Mouse (Mus musculus) thymus, adult 2 months (tissue): Measurements from ENCODE around the gene Cdk2.

Experiments
- CTCF ChIP-seq: fragments of 200-500 bp; IDR thresholded peaks from 2 replicates; pipeline ENCODE4 v1.5.1; 2012; ENCODE audit warnings: mild to moderate bottlenecking, control low read depth, low read length, moderate library complexity, borderline replicate concordance; ENCODE audit not compliant: control insufficient read depth, poor library complexity, insufficient read depth; ENCODE audit errors: extremely low read depth
- POLR2A ChIP-seq: fragments of 200-500 bp; IDR thresholded peaks from 2 replicates; pipeline ENCODE4 v1.6.1; 2012; ENCODE audit warnings: mild to moderate bottlenecking, low read length, control low read depth, moderate library complexity; ENCODE audit not compliant: control insufficient read depth, poor library complexity, insufficient read depth; ENCODE audit errors: extremely low read depth

DNA sequence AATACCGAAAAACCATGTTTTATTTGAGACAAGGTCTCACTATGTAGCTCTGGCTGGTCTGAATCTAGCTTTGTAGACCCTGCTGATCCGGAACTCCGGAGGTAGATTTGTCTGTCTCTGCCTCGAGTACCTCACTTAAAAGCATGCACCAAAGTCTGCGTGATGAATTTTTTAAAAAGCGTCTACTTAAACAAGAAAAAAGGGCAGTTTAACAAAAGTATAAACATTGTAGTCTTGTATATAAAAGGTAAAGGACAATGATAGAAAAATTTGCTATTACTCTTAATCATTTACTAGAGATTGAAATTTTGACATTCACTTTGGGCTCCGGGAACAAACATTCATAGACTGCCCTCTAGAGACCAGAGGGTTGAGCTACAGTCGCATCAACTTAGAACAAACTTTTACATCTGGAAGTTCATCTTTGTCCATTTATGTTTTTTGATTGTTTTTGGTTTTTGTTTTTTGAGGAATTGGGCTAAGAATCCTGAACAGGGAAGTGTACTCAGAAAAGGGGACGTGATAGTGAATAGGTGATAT, 30.3 kb downstream of the Cdk2 start:
- TF ChIP-seq CTCF, result no peak
- no peak for TF ChIP-seq POLR2A
